Mouse (Mus musculus): ENCODE results near the gene Gdap1l1.

The Gdap1l1 gene

DNA sequence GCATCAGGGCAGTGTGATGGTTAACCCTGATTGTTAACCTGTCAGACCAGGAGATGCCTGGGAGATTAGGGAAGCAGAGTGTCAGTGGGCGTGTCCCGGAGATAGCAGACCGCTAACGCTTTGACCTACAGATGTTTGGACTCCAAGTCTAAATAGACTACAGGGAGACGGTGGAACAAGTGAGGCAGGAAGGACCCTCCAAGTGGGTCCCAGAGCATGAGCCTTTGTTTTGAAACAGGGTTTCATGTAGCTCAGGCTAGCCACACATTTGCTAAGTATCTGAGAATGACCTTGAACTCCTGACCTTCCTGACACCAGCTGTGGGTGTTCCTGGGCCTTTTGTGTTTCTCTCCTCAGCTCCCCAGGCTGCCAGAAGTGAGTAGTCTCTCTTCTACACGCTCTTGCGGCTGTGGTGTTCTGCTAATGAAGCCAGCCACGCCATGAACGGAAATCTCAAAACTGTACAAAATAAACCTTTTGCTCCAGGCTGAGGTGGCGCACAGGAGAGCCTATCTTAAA, 25.0 kb downstream of the Gdap1l1 start:
- no peak for DNase-seq (ENCODE audit: low spot score in 2 of 2)

DNA sequence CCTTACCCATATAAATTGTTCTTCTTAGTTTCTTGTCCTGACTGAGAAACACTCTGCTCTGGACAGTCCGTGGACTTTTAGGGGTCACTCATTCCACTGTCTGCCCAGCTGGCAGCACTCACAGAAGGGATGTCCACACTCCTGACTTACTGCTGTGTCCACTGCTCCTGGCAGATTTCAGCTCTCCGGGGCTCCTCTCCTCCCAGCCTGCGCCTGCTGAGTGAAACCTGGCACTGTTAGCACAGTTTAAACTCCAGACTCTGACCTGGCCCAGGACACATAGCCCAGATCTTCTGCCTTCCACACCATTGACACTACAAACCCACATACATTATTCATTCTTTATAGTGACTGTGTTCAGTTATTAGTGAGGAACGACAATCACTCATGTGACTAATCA, 25.7 kb downstream of the Gdap1l1 start:
- DNase-seq (ENCODE audit: low spot score in 2 of 2): no peak

DNA sequence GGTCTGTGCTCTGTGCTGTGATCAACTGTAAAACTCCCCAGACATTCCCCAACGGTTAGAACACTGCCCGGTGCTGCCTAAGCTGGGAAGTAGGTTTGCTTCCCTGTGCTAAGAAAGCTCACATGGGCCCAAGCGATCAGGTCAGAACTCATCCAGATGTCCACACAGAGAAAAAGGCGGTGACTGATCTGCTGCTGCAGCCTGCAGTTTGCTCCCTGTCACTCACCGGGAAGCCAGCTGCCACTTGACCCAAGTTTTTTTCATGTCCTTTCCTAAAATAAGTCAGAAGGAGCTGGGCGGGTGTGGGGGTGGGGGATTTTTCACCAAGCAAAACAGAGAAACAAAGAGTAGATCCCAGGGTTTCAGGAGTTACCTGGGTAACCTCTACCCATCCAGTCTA, 26.3 kb downstream of the Gdap1l1 start:
- no peak for DNase-seq (ENCODE audit: low spot score in 2 of 2)

DNA sequence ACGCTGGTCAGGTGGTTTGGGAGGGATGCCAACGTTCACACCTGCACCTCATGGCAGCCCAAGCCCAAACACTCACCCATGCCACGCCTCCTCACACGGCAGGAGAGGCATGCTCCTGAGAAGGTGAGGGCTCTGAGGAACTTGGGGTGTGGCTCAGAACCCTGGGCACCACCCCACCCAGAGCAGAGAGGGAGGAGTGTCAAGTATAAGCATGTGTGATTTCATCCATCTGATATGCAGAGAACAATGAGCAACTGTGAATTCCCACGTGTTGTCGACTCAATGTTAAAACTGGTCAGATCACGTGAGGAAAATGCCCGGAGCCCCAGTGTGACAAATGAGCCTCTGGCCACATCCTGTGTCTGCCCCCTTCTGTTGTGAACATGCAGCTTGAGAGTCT, 28.5 kb downstream of the Gdap1l1 start:
- peak; percentile 52 to 79 for DNase-seq (ENCODE audit: low spot score in 2 of 2)

DNA sequence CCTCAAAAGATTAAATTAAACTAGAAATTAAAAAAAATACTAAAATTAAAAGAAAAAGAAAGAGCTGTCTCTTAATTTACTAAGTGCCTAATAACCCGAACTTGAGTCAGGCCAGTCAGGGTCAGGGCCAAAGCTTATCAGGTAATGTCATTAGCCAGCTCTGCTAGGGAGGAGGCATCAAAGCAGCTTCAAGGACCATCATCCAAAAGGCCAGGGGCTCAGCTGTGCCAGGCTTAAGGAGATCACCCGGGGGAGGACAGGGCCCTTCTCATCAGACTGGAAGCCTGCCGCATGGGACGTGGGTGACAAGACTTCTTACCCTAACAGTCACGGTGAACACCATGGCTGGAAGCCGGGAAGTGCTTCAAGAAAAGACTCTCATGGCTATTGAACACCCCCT, 29.3 kb downstream of the Gdap1l1 start:
- no peak for DNase-seq (ENCODE audit: low spot score in 2 of 2)

DNA sequence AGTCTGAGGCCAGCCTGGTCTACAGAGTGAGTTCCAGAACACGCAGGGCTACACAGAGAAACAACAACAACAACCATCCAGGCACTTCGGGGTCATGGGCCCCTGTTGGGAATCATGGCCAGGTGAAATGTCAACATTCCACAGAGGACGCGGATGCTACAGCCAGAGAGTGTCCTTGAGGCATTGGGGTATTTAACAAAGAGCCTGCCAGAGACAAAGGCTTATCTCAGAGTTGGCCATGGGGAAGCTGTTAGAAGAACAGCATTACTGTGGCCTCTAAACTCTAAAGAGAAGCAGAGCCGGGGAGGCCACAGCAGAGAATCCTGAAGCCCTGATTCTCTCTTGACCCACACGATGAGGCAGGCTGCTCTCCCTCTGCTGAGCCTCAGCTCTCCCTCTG, 30.6 kb downstream of the Gdap1l1 start:
- DNase-seq (ENCODE audit: low spot score in 2 of 2): no peak

DNA sequence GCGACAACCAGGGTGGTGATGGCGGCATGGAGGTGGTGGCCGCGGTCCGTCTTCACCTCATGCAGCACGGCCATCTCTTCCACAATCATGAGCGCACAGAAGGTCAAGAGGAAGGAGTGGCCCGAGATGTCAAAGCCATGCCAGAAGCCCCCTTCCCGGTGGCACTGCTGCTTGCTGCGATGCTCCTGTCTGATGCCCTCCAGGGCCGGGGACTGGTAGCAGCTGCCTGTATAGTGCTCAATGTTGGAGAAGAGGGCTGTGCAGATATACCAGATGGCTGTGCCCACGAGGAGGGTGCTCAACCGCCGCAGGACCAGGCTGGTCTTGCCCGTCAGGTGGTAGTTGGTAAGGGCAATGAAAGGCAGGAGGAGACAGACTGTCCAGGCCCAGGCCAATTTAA, 31.4 kb downstream of the Gdap1l1 start:
- no peak for DNase-seq (ENCODE audit: low spot score in 2 of 2)

DNA sequence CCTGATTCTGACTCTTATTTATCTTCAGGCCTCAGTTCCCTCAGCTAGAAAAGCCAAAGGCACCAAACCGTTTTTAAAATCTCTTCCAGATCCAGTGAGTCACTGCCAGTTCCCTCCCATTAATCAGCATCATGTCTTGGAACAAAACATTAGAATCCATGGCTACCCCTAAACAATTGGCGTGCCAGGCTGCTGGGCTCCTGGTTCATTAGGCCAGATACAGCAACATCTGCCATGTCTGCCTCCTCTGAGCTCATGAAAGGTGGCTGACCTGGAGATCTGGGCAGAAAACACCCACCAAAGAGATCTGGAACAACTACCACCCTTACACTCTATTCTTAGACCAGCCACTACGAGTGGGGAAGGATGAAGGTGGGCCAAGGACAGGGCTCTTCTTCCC, 32.9 kb downstream of the Gdap1l1 start:
- no peak for DNase-seq (ENCODE audit: low spot score in 2 of 2)

DNA sequence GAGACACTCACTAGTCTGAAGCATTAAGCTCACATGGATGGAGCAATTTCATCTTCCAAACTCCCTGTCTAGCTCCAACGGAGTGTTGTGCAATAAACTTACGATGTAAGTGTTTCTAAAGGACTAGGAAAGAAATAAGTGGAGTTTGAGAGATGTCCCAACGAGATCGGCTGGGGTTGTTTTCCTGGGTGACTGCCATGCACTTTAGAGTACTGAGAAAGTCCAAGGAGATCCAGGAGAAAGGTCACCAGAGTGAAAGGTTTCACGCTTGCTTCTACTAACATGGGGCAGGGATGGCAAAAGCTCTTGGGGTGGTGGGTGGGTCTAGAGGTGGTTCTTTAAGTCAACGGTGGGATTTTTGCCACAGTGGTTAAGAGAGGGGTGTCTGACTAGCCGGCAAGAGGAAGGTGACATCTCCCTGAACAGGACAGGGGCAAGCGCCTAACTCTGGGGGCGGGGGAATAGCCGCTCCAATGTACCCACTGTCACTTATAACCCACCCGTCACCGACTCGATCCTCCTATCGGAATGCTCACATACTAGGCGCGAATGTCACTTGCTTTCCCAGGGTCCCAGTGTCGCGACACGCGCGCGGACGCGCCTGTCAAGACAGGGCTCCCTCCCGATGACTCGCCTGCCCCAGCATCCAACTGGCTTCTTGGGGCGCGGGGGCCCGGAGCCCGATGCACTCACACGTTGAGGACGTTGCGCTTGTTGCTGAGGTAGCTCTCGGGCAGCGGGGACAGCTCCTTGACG, 33.6 kb downstream of the Gdap1l1 start:
- DNase-seq (ENCODE audit: low spot score in 2 of 2): no peak

DNA sequence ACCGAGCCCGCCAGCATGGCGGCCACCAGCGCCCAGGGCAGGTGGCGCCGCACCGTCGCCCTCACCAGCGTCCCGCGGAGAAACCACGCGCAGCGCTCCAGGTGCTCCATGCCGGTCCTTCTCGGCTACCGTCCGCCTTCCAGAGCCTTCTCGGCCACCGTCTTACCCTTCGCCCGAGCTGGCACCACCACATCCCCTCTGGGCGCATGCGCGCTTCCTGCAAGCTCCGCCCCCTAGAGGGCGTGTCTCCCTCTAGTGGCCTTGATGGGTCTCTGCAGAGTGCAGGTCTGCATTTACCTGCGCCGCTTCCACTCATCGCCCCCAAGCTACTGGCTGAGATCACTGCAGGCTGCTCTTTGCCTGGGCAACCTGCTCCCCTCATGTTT, 34.2 kb downstream of the Gdap1l1 start, which contains the start of gene Fitm2:
Gene Fitm2, minus strand, starts transcription at position 164 of the 386 bp plus-strand sequence.
- peak; percentile 94 to 96 for DNase-seq (ENCODE audit: low spot score in 2 of 2)

DNA sequence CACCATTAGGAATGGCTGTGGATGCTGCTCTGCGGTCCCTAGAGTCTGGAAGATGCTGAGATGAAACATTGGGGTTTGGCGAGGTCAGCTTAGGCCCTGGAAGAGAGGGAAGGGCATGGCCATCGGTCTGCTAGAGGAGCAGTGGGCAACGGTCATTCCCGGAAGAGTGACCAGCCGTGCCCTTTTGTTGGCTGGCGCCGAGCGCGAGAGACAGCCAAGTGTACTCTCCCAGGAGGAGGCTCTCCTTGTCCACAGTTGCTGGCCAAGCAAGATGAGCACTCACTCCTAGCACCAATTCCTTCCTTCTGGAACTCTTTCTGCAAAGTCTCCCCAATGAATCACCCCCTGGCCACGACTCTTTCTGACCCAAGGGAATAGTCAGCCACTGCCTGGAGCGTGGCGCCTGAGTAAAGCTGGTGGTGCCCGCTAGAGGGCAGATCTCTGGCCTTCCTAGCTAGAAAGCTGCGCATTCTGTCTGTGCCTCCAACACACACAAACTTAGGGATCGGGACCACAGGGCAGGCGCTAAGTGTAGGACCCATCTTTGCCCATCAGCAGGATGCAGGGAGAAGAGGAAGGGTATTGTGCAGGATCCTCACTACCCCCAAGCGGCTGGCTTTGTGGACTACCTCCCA, 42.0 kb downstream of the Gdap1l1 start:
- no peak for DNase-seq (ENCODE audit: low spot score in 2 of 2)

DNA sequence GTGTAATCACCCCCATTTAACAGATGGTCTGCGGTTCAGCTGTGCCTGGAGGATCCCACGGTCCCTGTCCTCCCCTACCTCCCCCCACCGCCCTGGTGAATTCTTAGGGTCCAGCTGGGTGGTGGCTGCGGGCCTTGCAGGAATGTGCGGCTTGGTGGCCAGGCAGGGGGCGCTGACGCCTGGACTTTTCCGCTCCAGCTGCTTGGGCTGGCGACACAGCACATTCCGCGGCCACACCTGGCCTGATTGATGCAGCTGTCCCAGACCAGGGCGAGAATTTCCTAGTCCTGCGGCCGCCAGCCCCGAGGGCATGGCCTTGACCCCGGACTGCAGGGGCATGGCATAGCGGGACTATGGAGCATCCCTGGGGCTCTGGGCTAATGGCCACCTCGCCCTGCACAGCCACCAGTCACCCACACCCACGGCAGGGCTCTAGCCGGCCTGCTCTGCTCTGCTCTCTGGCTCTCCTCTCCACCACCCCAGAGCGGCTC, 43.3 kb downstream of the Gdap1l1 start:
- DNase-seq (ENCODE audit: low spot score in 2 of 2): no peak

DNA sequence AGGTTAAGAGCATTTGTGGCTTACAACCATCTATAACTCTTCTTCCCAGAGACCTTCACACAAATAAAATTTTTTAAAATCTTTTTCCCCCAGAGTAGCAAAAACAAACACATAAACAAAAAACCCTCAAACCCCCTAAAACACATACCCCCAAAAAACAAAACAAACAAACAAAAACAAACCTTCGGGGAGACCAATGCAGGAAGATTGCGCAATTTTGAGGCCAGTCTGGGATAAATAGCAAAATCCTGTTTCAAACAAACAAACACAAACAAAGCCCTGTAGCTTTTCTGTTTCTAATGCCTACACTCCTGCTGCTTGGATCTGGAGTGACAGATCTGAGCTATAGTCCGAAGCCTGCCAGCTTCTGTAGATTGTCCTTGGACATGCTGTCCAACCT, 49.1 kb downstream of the Gdap1l1 start:
- DNase-seq (ENCODE audit: low spot score in 2 of 2): no peak

DNA sequence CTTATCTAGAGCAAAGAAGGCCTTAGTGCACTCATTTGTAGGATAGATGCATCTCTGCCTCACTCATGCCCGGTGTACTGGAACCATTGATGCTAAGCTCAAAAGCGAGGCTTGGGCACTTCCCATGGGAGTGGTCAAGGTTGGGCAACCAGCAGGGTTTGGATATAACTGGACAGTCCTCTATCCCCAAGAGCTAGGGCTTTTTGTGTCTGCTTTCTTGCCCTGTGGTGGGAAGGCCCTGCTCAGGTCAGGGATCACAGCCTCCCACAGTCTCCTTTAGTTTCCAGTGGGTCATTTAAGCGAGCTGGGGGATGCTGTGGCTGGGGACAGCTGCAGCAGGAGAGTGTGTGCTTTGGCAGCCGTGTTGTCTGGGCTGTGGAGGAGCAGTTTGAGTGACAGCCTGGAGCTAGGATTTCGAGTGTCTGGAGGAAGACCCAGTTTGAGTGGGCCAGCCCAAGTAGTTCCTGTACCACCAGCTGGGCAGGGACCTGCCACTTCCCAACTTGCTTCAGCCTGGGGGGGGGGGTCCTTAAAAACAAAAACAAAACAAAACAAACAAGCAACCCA, 51.5 kb downstream of the Gdap1l1 start:
- no peak for DNase-seq (ENCODE audit: low spot score in 2 of 2)

DNA sequence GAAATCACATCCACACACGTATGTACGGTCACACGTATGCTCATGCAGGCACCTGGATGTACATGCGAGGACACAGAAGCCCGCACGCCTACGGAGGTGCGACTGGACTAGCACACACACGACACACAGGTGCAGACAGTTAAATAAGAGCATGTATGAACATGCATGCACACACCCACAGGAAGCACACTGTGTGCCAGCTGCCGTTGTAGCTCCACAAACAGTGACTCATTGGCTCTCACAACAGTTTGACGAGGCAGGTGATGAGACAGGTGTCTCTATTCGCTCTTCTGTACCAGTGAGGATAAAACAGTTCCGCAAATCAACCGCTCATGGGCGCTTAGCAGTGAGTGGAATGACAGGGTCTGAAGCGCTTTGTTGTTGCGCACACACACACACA, 52.4 kb downstream of the Gdap1l1 start:
- DNase-seq (ENCODE audit: low spot score in 2 of 2): no peak

DNA sequence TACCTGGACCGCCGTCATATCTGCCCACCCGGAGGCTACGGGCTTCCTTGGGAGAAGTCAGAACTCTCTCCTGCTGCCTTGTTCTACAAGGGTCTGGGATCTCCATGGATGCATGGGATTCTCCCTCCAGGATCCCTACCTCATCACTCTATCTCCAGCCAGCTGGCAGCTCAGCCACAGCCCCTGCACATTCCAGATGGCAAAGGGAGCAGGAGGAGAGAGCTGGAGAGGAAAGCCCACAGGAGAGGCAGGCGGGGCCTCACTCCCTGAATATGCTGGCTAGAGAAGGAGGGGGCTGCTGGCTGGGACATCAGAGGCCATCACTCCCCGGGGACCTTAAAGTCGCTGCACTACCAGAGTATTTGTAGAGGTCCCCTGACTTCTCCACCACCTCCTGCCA, 53.1 kb downstream of the Gdap1l1 start:
- no peak for DNase-seq (ENCODE audit: low spot score in 2 of 2)

DNA sequence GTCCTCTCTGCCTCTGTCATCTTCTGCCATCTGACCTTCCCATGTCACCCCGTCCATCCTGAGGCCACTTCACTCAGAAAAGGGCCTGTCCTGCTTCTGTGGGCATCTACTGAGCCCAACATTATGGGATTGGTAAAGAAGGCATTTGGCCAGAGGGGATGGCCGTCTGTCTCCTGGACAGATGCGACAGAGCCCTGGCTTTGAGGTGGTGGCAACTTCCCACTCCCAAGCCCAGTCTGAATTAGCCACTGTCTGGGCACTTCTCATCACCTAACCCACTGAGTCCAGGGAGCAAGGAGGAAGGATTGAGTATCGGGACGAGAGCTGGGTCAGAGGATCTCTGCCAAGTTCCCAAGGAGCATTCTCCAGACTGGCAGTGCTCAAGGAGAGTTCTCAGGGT, 53.7 kb downstream of the Gdap1l1 start, which contains the start of gene R3hdml:
Gene R3hdml, plus strand, starts transcription at position 301 of the 400 bp plus-strand sequence.
- DNase-seq (ENCODE audit: low spot score in 2 of 2): no peak

DNA sequence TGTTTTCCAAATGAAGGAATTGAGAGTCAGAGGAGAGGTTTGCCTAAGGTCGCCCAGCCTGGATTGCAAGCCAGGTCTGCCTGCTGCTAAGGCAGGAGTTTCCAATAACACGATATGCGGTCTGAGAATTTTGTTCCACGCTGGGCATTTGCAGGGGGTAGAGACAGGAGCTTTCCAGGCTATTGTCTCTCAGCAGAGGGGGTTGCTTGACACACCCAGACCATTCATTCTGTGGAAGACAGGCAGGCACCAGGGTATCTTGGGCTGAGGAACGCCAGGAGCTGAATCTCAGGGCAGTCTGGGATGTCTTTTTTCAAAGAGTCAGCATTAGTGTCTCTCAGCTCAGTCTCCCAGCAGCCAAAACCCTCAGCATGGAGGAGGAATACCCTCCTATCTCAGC, 54.8 kb downstream of the Gdap1l1 start:
- no peak for DNase-seq (ENCODE audit: low spot score in 2 of 2)

DNA sequence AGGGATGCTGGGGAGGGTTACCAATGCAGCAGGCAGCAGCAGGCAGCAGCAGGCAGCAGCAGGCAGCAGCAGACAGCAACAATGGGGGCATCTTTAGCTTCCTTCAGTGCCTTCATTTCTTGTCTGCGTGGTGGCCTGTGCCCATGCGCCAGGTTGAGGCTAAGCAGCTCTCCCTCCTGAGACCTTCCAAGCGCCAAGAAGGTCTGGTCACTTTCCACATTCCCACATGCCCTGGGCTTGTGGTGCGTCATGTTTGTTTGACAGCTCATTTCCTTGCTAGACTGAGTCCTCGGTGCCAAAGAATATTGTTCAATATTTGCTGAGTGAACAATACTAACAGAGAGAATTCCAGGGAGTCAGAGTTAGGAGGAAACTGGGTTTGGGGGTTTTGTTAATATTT, 55.7 kb downstream of the Gdap1l1 start:
- no peak for DNase-seq (ENCODE audit: low spot score in 2 of 2)

DNA sequence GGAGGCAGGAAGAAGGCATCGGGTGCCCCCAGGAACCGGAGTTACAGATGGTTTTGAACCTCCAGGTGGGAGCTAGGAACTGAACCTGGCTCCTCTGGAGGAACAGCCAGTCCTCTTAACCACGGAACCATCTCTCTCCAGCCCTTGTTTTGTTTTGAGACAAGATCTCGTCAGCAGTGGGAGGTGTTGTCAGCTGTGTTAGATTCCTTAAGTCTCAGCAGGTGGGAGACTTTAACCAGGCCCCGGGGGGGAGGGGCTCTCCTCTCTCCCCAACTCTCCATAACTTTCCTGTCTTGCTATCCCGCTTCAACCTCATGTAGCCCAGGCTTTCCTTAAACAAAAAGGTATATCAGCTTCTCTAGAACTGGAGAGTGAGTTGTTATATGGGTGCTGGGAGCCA, 56.2 kb downstream of the Gdap1l1 start:
- DNase-seq (ENCODE audit: low spot score in 2 of 2): no peak

DNA sequence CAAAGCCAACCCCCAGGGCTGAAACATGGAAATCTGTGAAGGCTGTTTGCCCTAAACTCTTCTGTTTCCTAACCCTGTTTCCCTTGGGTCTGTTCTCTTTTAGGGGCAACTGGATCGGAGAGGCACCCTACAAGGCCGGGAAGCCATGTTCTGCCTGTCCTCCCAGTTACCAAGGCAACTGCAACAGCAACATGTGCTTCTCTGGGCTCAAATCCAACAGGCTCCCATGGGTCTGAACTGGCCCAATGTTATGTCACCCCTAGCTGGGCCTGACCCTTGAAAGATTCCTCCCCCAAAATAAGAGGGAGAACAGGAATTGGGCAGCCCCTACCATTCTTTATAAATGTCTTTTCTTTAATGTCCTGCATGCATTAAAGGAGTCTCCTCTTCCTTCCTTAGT, 63.9 kb downstream of the Gdap1l1 start:
- DNase-seq (ENCODE audit: low spot score in 2 of 2): no peak

DNA sequence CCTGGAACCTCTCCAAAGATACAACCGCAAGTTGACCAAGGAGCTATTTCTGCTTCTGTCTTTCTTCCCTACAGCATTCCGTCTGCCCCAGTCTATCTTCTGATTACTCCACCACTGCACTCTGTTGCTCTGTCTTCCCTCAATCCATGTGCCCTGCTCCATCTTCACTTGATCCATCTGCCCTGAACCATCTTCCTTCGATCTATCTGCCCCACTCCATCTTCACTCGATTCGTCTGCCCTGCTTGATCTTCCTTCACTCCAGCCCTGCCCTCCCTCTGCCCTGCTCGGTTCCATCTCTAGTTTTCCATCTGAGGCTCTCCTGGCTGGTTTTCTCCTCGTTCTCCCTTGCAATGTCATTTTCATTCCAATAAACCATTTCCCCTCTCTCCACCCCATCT, 64.9 kb downstream of the Gdap1l1 start:
- DNase-seq (ENCODE audit: low spot score in 2 of 2): no peak
